ENCODE assay signal across 21 mouse cellular contexts in the genomic region with DNA sequence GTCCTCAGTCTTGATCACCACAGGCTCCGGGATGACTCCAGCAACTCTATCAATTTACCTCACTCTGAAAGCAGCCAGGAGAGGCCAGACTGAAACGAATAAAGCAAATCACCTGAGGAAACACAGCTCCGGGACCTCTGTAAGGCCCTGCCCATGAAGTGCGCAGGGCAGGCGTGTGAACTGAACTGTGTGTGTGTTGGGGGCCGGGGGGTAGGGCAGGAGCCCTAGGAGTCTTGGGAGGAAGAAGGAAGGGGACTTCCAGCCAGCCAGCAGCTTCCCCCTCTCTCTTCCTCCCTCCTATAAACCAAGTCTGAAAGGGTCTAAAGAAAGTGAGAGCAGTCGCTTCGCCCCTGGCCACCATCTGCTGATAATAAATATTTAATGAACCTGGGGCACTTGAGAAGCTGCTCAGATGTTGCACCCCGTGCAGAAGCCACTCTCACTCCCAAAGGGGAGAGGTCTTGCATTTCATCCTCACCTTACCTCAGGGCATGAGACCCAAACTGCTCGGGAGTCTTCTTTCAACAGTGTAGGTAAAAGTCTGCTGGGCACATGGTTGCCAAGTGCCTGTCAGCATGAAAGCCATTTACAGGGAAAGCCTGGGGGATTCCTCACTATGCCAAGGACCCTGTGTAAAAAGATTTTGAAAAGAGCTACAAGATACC. TPM values are rescaled to one million over a fixed set of nuclear protein-coding genes. Genes with fewer than 3 reads are reported as not detected.
DNase-seq lines count a peak whose midpoint lies in the region; ATAC-seq and TF ChIP-seq lines count a peak whose summit lies in the region.
"Had no signal": no experiment of that assay in that cellular context is flagged by ENCODE, and none has a peak within 500 bp of the region (broad histone marks: within the 10 kb centered on the region; RNA-seq: fewer than 3 reads in every experiment).

No protein-coding gene starts in this region.

- intact Hi-C loops in gastrocnemius, adult 2 months (cut with DNase I): no loop called here

- no peak for DNase-seq in forebrain, embryonic 10.5 days (ENCODE audit: extremely low spot score, low spot score)
- no peak for DNase-seq in forebrain, postnatal 0 days
- DNase-seq in neural tube, embryonic 10.5 days (ENCODE audit: extremely low spot score, low spot score): no peak
- DNase-seq in gastrocnemius, adult 2 months: no peak
- DNase-seq: cerebellum, adult 9-11 months; gastrocnemius, postnatal 36 days; heart, postnatal 14 days; lung, embryonic 14.5 days; spleen, adult 18-20 months; thymus, postnatal 36 days had no signal

- H3K36me3 ChIP-seq in forebrain, embryonic 10.5 days (replicated peaks): no peaks in the 10 kb centered on the region
- H3K36me3 ChIP-seq in forebrain, postnatal 0 days (ENCODE audit: insufficient read depth): no peaks in the 10 kb centered on the region
- no peaks in the 10 kb centered on the region for H3K36me3 ChIP-seq in neural tube, embryonic 12.5 days
- no peaks in the 10 kb centered on the region for H3K36me3 ChIP-seq in limb, embryonic 12.5 days
- H3K36me3 ChIP-seq in neural tube, embryonic 13.5 days: no peaks in the 10 kb centered on the region
- H3K36me3 ChIP-seq: embryonic facial prominence, embryonic 15.5 days; intestine, embryonic 15.5 days; liver, embryonic 12.5 days had no signal

- no peaks in the 10 kb centered on the region for H3K27me3 ChIP-seq in forebrain, embryonic 10.5 days (ENCODE audit: poor library complexity, severe bottlenecking)
- no peaks in the 10 kb centered on the region for H3K27me3 ChIP-seq in forebrain, postnatal 0 days (ENCODE audit: insufficient read depth, low read length)
- no peaks in the 10 kb centered on the region for H3K27me3 ChIP-seq in neural tube, embryonic 12.5 days (replicated peaks)
- H3K27me3 ChIP-seq in limb, embryonic 12.5 days: no peaks in the 10 kb centered on the region
- no peaks in the 10 kb centered on the region for H3K27me3 ChIP-seq in neural tube, embryonic 13.5 days
- H3K27me3 ChIP-seq: embryonic facial prominence, embryonic 15.5 days; intestine, embryonic 15.5 days; liver, embryonic 12.5 days had no signal

- TF ChIP-seq CTCF in forebrain, postnatal 0 days (IDR thresholded peaks at IDR 0.05; ENCODE audit: low read depth): no peak
- TF ChIP-seq CTCF in gastrocnemius, adult 2 months (IDR thresholded peaks at IDR 0.05): no peak

- no peaks in the 10 kb centered on the region for H3K9me3 ChIP-seq in forebrain, embryonic 10.5 days
- H3K9me3 ChIP-seq in forebrain, postnatal 0 days (ENCODE audit: low read length): no peaks in the 10 kb centered on the region
- no peaks in the 10 kb centered on the region for H3K9me3 ChIP-seq in neural tube, embryonic 12.5 days
- no peaks in the 10 kb centered on the region for H3K9me3 ChIP-seq in limb, embryonic 12.5 days
- no peaks in the 10 kb centered on the region for H3K9me3 ChIP-seq in neural tube, embryonic 13.5 days
- H3K9me3 ChIP-seq: embryonic facial prominence, embryonic 15.5 days; intestine, embryonic 15.5 days; liver, embryonic 12.5 days had no signal

- 83% methylated on average over 10 of the region's 10 CpGs for WGBS in forebrain, embryonic 10.5 days
- WGBS in forebrain, postnatal 0 days: 71% methylated on average over 10 of the region's 10 CpGs
- 64% methylated on average over 10 of the region's 10 CpGs for WGBS in neural tube, embryonic 12.5 days
- whole genome bisulfite sequencing in limb, embryonic 12.5 days: 27% methylated on average over 10 of the region's 10 CpGs
- WGBS in neural tube, embryonic 13.5 days: 54% methylated on average over 10 of the region's 10 CpGs

- no peak overlapping the region for H3K4me2 ChIP-seq in forebrain, postnatal 0 days (ENCODE audit: low read depth)
- no peak overlapping the region for H3K4me2 ChIP-seq in neural tube, embryonic 12.5 days (replicated peaks)
- H3K4me2 ChIP-seq in limb, embryonic 12.5 days: no peak overlapping the region
- H3K4me2 ChIP-seq in neural tube, embryonic 13.5 days: no peak overlapping the region
- H3K4me2 ChIP-seq: embryonic facial prominence, embryonic 15.5 days; heart, embryonic 11.5 days; intestine, embryonic 15.5 days; liver, embryonic 12.5 days; lung, embryonic 14.5 days had no signal

- no peak overlapping the region for H3K9ac ChIP-seq in forebrain, postnatal 0 days
- no peak overlapping the region for H3K9ac ChIP-seq in neural tube, embryonic 12.5 days
- 0 out of 2 replicates have a peak overlapping the region, but pooled peaks have one; percentile 23 for H3K9ac ChIP-seq in limb, embryonic 12.5 days (replicated peaks)
- H3K9ac ChIP-seq in neural tube, embryonic 13.5 days: no peak overlapping the region
- H3K9ac ChIP-seq: embryonic facial prominence, embryonic 15.5 days; intestine, embryonic 15.5 days; liver, embryonic 12.5 days; lung, embryonic 14.5 days had no signal

- no peak overlapping the region for H3K4me3 ChIP-seq in forebrain, embryonic 10.5 days
- H3K4me3 ChIP-seq in forebrain, postnatal 0 days (ENCODE audit: low read depth, low read length): no peak overlapping the region
- no peak overlapping the region for H3K4me3 ChIP-seq in neural tube, embryonic 12.5 days
- no peak overlapping the region for H3K4me3 ChIP-seq in limb, embryonic 12.5 days (replicated peaks)
- H3K4me3 ChIP-seq in neural tube, embryonic 13.5 days: no peak overlapping the region
- H3K4me3 ChIP-seq in gastrocnemius, adult 2 months: no peak overlapping the region
- H3K4me3 ChIP-seq: embryonic facial prominence, embryonic 15.5 days; intestine, embryonic 15.5 days; liver, embryonic 12.5 days had no signal

- ATAC-seq in forebrain, postnatal 0 days: no peak
- ATAC-seq in neural tube, embryonic 12.5 days (ENCODE audit: low FRiP score, low read depth): 0 out of 2 replicates have a peak, but pooled peaks have one; percentile 44
- ATAC-seq in limb, embryonic 12.5 days (ENCODE audit: insufficient number of reproducible peaks, insufficient read depth, low FRiP score, low TSS enrichment, low read depth): no peak
- ATAC-seq in neural tube, embryonic 13.5 days (ENCODE audit: low read depth): no peak
- ATAC-seq in erythroid progenitor cell, adult 5-6 weeks (replicated peaks; ENCODE audit: low FRiP score, poor library complexity, severe bottlenecking): no peak
- ATAC-seq: CD4-positive, CD25-positive, alpha-beta regulatory T cell, adult 4 months; liver, embryonic 12.5 days had no signal

- 0 out of 2 replicates have a peak overlapping the region, but pooled peaks have one; percentile 35 for H3K27ac ChIP-seq in forebrain, embryonic 10.5 days
- H3K27ac ChIP-seq in forebrain, postnatal 0 days (ENCODE audit: low read depth, low read length): no peak overlapping the region
- H3K27ac ChIP-seq in neural tube, embryonic 12.5 days: no peak overlapping the region
- peak overlapping the region; percentile 41; the same call in 1 of the 2 replicates for H3K27ac ChIP-seq in limb, embryonic 12.5 days
- H3K27ac ChIP-seq in neural tube, embryonic 13.5 days (replicated peaks): peak overlapping the region; percentile 29; the same call in 1 of the 2 replicates
- H3K27ac ChIP-seq in gastrocnemius, adult 2 months: no peak overlapping the region; the same call in 1 of the 2 replicates
- H3K27ac ChIP-seq: embryonic facial prominence, embryonic 15.5 days; intestine, embryonic 15.5 days; liver, embryonic 12.5 days; macrophage had no signal

- peaks cover 10% of the 10 kb centered on the region for H3K4me1 ChIP-seq in forebrain, embryonic 10.5 days
- H3K4me1 ChIP-seq in forebrain, postnatal 0 days (ENCODE audit: insufficient read depth): no peaks in the 10 kb centered on the region
- peaks cover 8% of the 10 kb centered on the region for H3K4me1 ChIP-seq in neural tube, embryonic 12.5 days
- H3K4me1 ChIP-seq in limb, embryonic 12.5 days (replicated peaks): peaks cover 13% of the 10 kb centered on the region
- peaks cover 9% of the 10 kb centered on the region; the same call in 1 of the 2 replicates for H3K4me1 ChIP-seq in neural tube, embryonic 13.5 days (replicated peaks)
- H3K4me1 ChIP-seq: liver, embryonic 12.5 days had no signal

RNA-seq across cellular contexts. Expression of gene Mreg, which starts 13.8 kb away (rescaled TPM):
- 3.3 and 4.1 TPM in 2 replicates for polyA plus RNA-seq in forebrain, embryonic 10.5 days (2016; fragmentation: Nextera tagmentation; extraction: Ambion mirVana)
- 1.7 and 1.9 TPM in 2 replicates for total RNA-seq in forebrain, postnatal 0 days (2014; rRNA removed)
- polyA plus RNA-seq in forebrain, postnatal 0 days (2015; fragmentation: Nextera tagmentation; extraction: Ambion mirVana): 1.7 and 2.1 TPM in 2 replicates
- polyA plus RNA-seq in neural tube, embryonic 12.5 days (2016; fragmentation: Nextera tagmentation; extraction: Ambion mirVana): 31.0 and 40.3 TPM in 2 replicates
- 2.4 and 2.8 TPM in 2 replicates for polyA plus RNA-seq in limb, embryonic 12.5 days (2016; fragmentation: Nextera tagmentation; extraction: Ambion mirVana)
- polyA plus RNA-seq in neural tube, embryonic 13.5 days (2015; fragmentation: Nextera tagmentation; extraction: Ambion mirVana): 12.9 and 13.6 TPM in 2 replicates
- 1.4 TPM in 1 of 2 replicates, not detected in the other for total RNA-seq in erythroid progenitor cell, adult 5-6 weeks (2015; ENCODE audit: low replicate concordance)
- 0.39 TPM in 1 of 2 replicates, not detected in the other for total RNA-seq in erythroid progenitor cell, adult 5-6 weeks (2017; ENCODE audit: low replicate concordance)
- total RNA-seq in gastrocnemius, adult 2 months (2021): 10 to 100 TPM; 37.7 to 60.5 TPM
- total RNA-seq: MEL had no signal

Comparison
In these comparisons a context has a peak if more than half of its experiments do, and no peak if none do; other contexts are left out.
1. H3K27ac ChIP-seq: peak in forebrain, embryonic 10.5 days (single experiment), limb, embryonic 12.5 days (single experiment) and neural tube, embryonic 13.5 days (single experiment); none in forebrain, postnatal 0 days (single experiment), neural tube, embryonic 12.5 days (single experiment) and gastrocnemius, adult 2 months (single experiment).